Mouse (Mus musculus) neutrophil, adult 5-6 weeks (primary cell): ENCODE data around the gene Gm28490. TPM values are rescaled to one million over a fixed set of nuclear protein-coding genes. Genes with fewer than 3 reads are reported as not detected.
"Not testable (repeated sequence)": the region's sequence is repeated elsewhere in the genome, so short reads cannot be mapped to it uniquely, and the experiment has no call there.

ENCODE experiments used
- ATAC-seq: fragments of 151-379, 151-347 bp; 2 replicates; pipeline ENCODE4 v1.8.0; 2017; ENCODE audit warnings: mild to moderate bottlenecking, moderate TSS enrichment; ENCODE audit not compliant: insufficient number of reproducible peaks, poor library complexity, low FRiP score, severe bottlenecking; ENCODE audit errors: extremely low read depth
- total RNA-seq: library from RNA; stranded (forward); fragments of 200-1000 nt; gene quantifications from 2 replicates; pipeline ENCODE4 v1.2.3, GENCODE M21; 2017

The Gm28490 gene
- not detected in 2 replicates for total RNA-seq

DNA sequence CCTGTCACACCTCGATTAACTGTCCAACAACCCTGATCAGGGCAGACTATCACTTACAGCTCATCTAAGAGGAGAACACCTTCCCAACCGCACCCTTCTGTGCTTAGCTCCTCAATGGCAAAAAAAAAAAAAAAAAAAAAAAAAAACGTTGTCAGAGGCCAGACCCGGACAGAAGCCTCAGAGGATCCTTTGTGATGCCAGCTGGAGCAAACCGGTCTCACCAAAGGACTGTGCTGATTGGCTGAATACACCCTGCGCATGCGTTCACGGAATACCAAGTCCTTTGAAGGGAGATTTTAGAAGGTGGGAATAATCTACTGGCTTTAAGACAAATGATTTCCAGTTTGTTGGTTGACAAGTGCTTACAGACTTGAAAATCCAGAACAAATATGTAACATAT is at the start of gene Gm28490:
Gm28490 (minus strand) TSS at position 101 of the 400 bp plus-strand sequence.
- not testable (repeated sequence) for ATAC-seq
